ENCODE assay signal across 25 mouse cellular contexts in the genomic region with DNA sequence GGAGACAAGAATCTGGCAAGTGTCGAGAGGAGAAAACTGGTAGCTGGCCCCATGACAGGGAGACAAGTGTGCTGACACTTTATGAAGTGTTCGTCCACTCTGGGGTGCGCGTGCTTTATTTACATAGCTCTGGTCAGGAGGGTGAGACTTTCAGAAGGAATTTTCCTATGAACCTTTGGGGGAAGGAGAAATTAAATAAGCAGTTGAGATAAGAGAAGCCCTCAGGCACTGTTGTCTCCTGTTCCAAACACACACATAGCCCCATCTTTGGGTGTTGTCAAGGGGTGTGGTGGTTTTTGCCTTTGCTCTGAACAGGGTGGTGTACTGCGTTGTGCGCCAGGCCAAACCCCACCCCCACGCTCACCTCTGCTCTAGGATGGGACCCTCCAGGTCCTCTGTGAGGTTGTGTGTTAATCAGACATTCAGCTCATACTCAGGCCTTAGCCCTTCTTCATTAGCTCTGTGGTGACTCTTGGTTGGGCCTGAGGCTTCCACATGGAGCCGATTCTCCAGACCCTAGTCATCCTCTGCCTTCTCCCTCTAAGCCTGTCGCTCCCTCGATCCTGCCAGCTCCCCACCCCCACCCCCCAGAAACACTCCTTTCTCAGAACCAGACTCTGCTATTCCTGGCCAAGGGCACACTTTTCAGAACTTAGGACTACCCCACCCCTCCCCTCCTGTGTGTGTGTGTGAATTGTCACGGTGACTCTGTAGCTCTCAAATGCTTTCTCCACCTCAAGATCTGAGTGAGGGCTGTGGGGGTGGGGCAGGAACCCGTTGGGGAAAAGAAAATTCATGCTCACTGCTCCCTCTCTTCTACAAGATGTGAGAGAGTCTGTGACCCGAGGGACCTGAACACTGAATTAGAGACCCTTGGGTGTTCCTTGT. TPM values are rescaled to one million over a fixed set of nuclear protein-coding genes. Genes with fewer than 3 reads are reported as not detected.
DNase-seq lines count a peak whose midpoint lies in the region; ATAC-seq lines count a peak whose summit lies in the region.
"Had no signal": no experiment of that assay in that cellular context is flagged by ENCODE, and none has a peak within 500 bp of the region (broad histone marks: within the 10 kb centered on the region; RNA-seq: fewer than 3 reads in every experiment).

No protein-coding gene starts in this region.

- H3K4me1 ChIP-seq in heart, embryonic 11.5 days (ENCODE audit: control insufficient read depth, insufficient read depth, low read length): peaks cover 20% of the 10 kb centered on the region
- H3K4me1 ChIP-seq in midbrain, embryonic 11.5 days (ENCODE audit: control insufficient read depth, insufficient read depth, low read length): peaks cover 10% of the 10 kb centered on the region
- H3K4me1 ChIP-seq in midbrain, embryonic 15.5 days: peaks cover 18% of the 10 kb centered on the region

- no peak overlapping the region for H3K4me2 ChIP-seq in heart, embryonic 11.5 days
- no peak overlapping the region for H3K4me2 ChIP-seq in midbrain, embryonic 11.5 days
- H3K4me2 ChIP-seq in midbrain, embryonic 15.5 days: no peak overlapping the region
- H3K4me2 ChIP-seq: embryonic facial prominence, embryonic 13.5 days; forebrain, embryonic 12.5 days; limb, embryonic 12.5 days; liver, embryonic 11.5 days; neural tube, embryonic 13.5 days had no signal

- no peak for ATAC-seq in heart, embryonic 11.5 days (replicated peaks; ENCODE audit: insufficient number of reproducible peaks, low FRiP score, low TSS enrichment)
- ATAC-seq in midbrain, embryonic 11.5 days (ENCODE audit: low FRiP score): no peak
- no peak for ATAC-seq in midbrain, embryonic 15.5 days (replicated peaks)
- no peak for ATAC-seq in granulocyte monocyte progenitor cell, adult 5-6 weeks (replicated peaks; ENCODE audit: poor library complexity, severe bottlenecking)
- ATAC-seq in monocyte, adult 5-6 weeks (replicated peaks; ENCODE audit: insufficient number of reproducible peaks, low FRiP score, low TSS enrichment, poor library complexity, severe bottlenecking): no peak
- ATAC-seq: CD4-positive, CD25-positive, alpha-beta regulatory T cell, adult 4 months; hindbrain, embryonic 16.5 days; liver, postnatal 0 days had no signal

- H3K9me3 ChIP-seq in heart, embryonic 11.5 days (replicated peaks; ENCODE audit: control insufficient read depth, low read length): no peaks in the 10 kb centered on the region
- H3K9me3 ChIP-seq in midbrain, embryonic 11.5 days (ENCODE audit: control insufficient read depth, low read length): no peaks in the 10 kb centered on the region
- no peaks in the 10 kb centered on the region for H3K9me3 ChIP-seq in midbrain, embryonic 15.5 days
- H3K9me3 ChIP-seq: embryonic facial prominence, embryonic 13.5 days; limb, embryonic 12.5 days; neural tube, embryonic 13.5 days had no signal

- no peak overlapping the region for H3K4me3 ChIP-seq in heart, embryonic 11.5 days (ENCODE audit: low read depth, low read length)
- no peak overlapping the region for H3K4me3 ChIP-seq in midbrain, embryonic 11.5 days (ENCODE audit: low read depth, low read length)
- no peak overlapping the region for H3K4me3 ChIP-seq in midbrain, embryonic 15.5 days
- H3K4me3 ChIP-seq: embryonic facial prominence, embryonic 13.5 days; erythroblast, embryonic 14.5 days; forebrain, embryonic 12.5 days; limb, embryonic 12.5 days; megakaryocyte, embryonic 14.5 days; myocyte; neural tube, embryonic 13.5 days had no signal

- 54% methylated on average over 13 of the region's 13 CpGs for WGBS in heart, embryonic 11.5 days (ENCODE audit: insufficient replicate concordance)
- WGBS in midbrain, embryonic 11.5 days: 82% methylated on average over 13 of the region's 13 CpGs
- 75% methylated on average over 13 of the region's 13 CpGs for WGBS in midbrain, embryonic 15.5 days

- peaks cover 60% of the 10 kb centered on the region for H3K27me3 ChIP-seq in heart, embryonic 11.5 days (ENCODE audit: control insufficient read depth, insufficient read depth, low read length)
- peaks cover 37% of the 10 kb centered on the region for H3K27me3 ChIP-seq in midbrain, embryonic 11.5 days (ENCODE audit: control insufficient read depth, insufficient read depth, low read length)
- H3K27me3 ChIP-seq in midbrain, embryonic 15.5 days (replicated peaks): peaks cover 42% of the 10 kb centered on the region

- no peak overlapping the region for H3K9ac ChIP-seq in heart, embryonic 11.5 days (ENCODE audit: low read depth, low read length)
- H3K9ac ChIP-seq in midbrain, embryonic 11.5 days (ENCODE audit: low read length): no peak overlapping the region
- H3K9ac ChIP-seq in midbrain, embryonic 15.5 days: no peak overlapping the region
- H3K9ac ChIP-seq: embryonic facial prominence, embryonic 13.5 days; forebrain, embryonic 12.5 days; limb, embryonic 12.5 days; liver, postnatal 0 days; neural tube, embryonic 13.5 days had no signal

- no peak overlapping the region for H3K27ac ChIP-seq in heart, embryonic 11.5 days (ENCODE audit: low read depth, low read length)
- no peak overlapping the region for H3K27ac ChIP-seq in midbrain, embryonic 11.5 days (ENCODE audit: low read depth, low read length)
- no peak overlapping the region for H3K27ac ChIP-seq in midbrain, embryonic 15.5 days
- H3K27ac ChIP-seq: embryonic facial prominence, embryonic 13.5 days; forebrain, embryonic 12.5 days; limb, embryonic 12.5 days; neural tube, embryonic 13.5 days had no signal

- peak; percentile 90 for DNase-seq in heart, adult 11 months
- peak; percentile 74 for DNase-seq in midbrain, embryonic 11.5 days (ENCODE audit: low spot score, missing footprints)
- DNase-seq in lung, postnatal 36 days: peak; percentile 63
- DNase-seq in urinary bladder, postnatal 25 days (ENCODE audit: low spot score): no peak
- DNase-seq: adrenal gland, adult 2 months; cerebellum, adult 18-20 months; cerebellum, postnatal 25 days; kidney, postnatal 4 days; liver, postnatal 0 days; midbrain, embryonic 14.5 days; thymus, postnatal 14 days had no signal

- H3K36me3 ChIP-seq in heart, embryonic 11.5 days (ENCODE audit: control insufficient read depth, insufficient read depth, low read length): no peaks in the 10 kb centered on the region
- no peaks in the 10 kb centered on the region for H3K36me3 ChIP-seq in midbrain, embryonic 11.5 days (ENCODE audit: control insufficient read depth, insufficient read depth, low read length)
- no peaks in the 10 kb centered on the region for H3K36me3 ChIP-seq in midbrain, embryonic 15.5 days (replicated peaks)
- H3K36me3 ChIP-seq: embryonic facial prominence, embryonic 13.5 days; forebrain, embryonic 12.5 days; limb, embryonic 12.5 days; neural tube, embryonic 13.5 days had no signal

RNA-seq across cellular contexts. Expression of a gene that starts 5.1 kb away (rescaled TPM):
- 0.24 and 0.27 TPM in 2 replicates for polyA plus RNA-seq in heart, embryonic 11.5 days (2014; fragmentation: Nextera tagmentation; extraction: Ambion mirVana)
- polyA plus RNA-seq in midbrain, embryonic 11.5 days (2014; fragmentation: Nextera tagmentation; extraction: Ambion mirVana): 0.03 and 0.05 TPM in 2 replicates
- 0.18 and 0.24 TPM in 2 replicates for polyA plus RNA-seq in midbrain, embryonic 15.5 days (2015; fragmentation: Nextera tagmentation; extraction: Ambion mirVana)
- total RNA-seq in granulocyte monocyte progenitor cell, adult 5-6 weeks (2014; fragmentation: Nextera tagmentation): not detected in 2 replicates
- not detected in 2 replicates for total RNA-seq in granulocyte monocyte progenitor cell, adult 5-6 weeks (2017)
- not detected in 3 replicates for total RNA-seq in monocyte, adult 5-6 weeks (2017)
- polyA plus RNA-seq: CD4-positive, CD25-positive, alpha-beta regulatory T cell, adult 4 months; erythroblast, embryonic 14.5 days; limb, embryonic 12.5 days had no signal

RNA-seq across cellular contexts. Expression of a gene that starts 28.5 kb away (rescaled TPM):
- 41.0 and 49.8 TPM in 2 replicates for polyA plus RNA-seq in heart, embryonic 11.5 days (2014; fragmentation: Nextera tagmentation; extraction: Ambion mirVana)
- polyA plus RNA-seq in midbrain, embryonic 11.5 days (2014; fragmentation: Nextera tagmentation; extraction: Ambion mirVana): 68.2 and 77.6 TPM in 2 replicates
- polyA plus RNA-seq in midbrain, embryonic 15.5 days (2015; fragmentation: Nextera tagmentation; extraction: Ambion mirVana): 123 and 125 TPM in 2 replicates
- total RNA-seq in granulocyte monocyte progenitor cell, adult 5-6 weeks (2014; fragmentation: Nextera tagmentation): 38.3 and 42.5 TPM in 2 replicates
- 31.9 and 44.6 TPM in 2 replicates for total RNA-seq in granulocyte monocyte progenitor cell, adult 5-6 weeks (2017)
- 17.4 to 26.0 TPM (median 23.4 TPM) in 3 replicates for total RNA-seq in monocyte, adult 5-6 weeks (2017)

RNA-seq across cellular contexts. Expression of a gene that starts 30.9 kb away (rescaled TPM):
- polyA plus RNA-seq in heart, embryonic 11.5 days (2014; fragmentation: Nextera tagmentation; extraction: Ambion mirVana): 10.9 and 11.4 TPM in 2 replicates
- 14.4 and 15.1 TPM in 2 replicates for polyA plus RNA-seq in midbrain, embryonic 11.5 days (2014; fragmentation: Nextera tagmentation; extraction: Ambion mirVana)
- polyA plus RNA-seq in midbrain, embryonic 15.5 days (2015; fragmentation: Nextera tagmentation; extraction: Ambion mirVana): 14.6 and 16.0 TPM in 2 replicates
- 2.9 and 10.3 TPM in 2 replicates for total RNA-seq in granulocyte monocyte progenitor cell, adult 5-6 weeks (2014; fragmentation: Nextera tagmentation)
- total RNA-seq in granulocyte monocyte progenitor cell, adult 5-6 weeks (2017): 12.4 and 21.8 TPM in 2 replicates
- 5.6 to 15.1 TPM (median 6.4 TPM) in 3 replicates for total RNA-seq in monocyte, adult 5-6 weeks (2017)

RNA-seq across cellular contexts. Expression of a gene that starts 46.1 kb away (rescaled TPM):
- not detected in 2 replicates for polyA plus RNA-seq in heart, embryonic 11.5 days (2014; fragmentation: Nextera tagmentation; extraction: Ambion mirVana)
- 1.8 and 2.4 TPM in 2 replicates for polyA plus RNA-seq in midbrain, embryonic 11.5 days (2014; fragmentation: Nextera tagmentation; extraction: Ambion mirVana)
- polyA plus RNA-seq in midbrain, embryonic 15.5 days (2015; fragmentation: Nextera tagmentation; extraction: Ambion mirVana): 10.7 and 10.8 TPM in 2 replicates
- total RNA-seq in granulocyte monocyte progenitor cell, adult 5-6 weeks (2014; fragmentation: Nextera tagmentation): 0.88 TPM in 1 of 2 replicates, not detected in the other
- total RNA-seq in granulocyte monocyte progenitor cell, adult 5-6 weeks (2017): not detected in 2 replicates
- 0.29 to 1.9 TPM (median 0.75 TPM) in 3 replicates for total RNA-seq in monocyte, adult 5-6 weeks (2017)
- polyA plus RNA-seq: erythroblast, embryonic 14.5 days; liver, embryonic 11.5 days; myocyte had no signal

RNA-seq across cellular contexts. Expression of a gene that starts 47.1 kb away (rescaled TPM):
- 31.7 and 34.3 TPM in 2 replicates for polyA plus RNA-seq in heart, embryonic 11.5 days (2014; fragmentation: Nextera tagmentation; extraction: Ambion mirVana)
- polyA plus RNA-seq in midbrain, embryonic 11.5 days (2014; fragmentation: Nextera tagmentation; extraction: Ambion mirVana): 25.8 and 26.4 TPM in 2 replicates
- polyA plus RNA-seq in midbrain, embryonic 15.5 days (2015; fragmentation: Nextera tagmentation; extraction: Ambion mirVana): 20.0 and 20.9 TPM in 2 replicates
- 41.9 and 45.1 TPM in 2 replicates for total RNA-seq in granulocyte monocyte progenitor cell, adult 5-6 weeks (2014; fragmentation: Nextera tagmentation)
- 20.4 and 23.3 TPM in 2 replicates for total RNA-seq in granulocyte monocyte progenitor cell, adult 5-6 weeks (2017)
- total RNA-seq in monocyte, adult 5-6 weeks (2017): 30.4 to 67.0 TPM (median 38.4 TPM) in 3 replicates
